Mouse (Mus musculus) lung, adult 2 months (tissue): ENCODE data around the gene Mphosph9. TPM values are rescaled to one million over a fixed set of nuclear protein-coding genes. Genes with fewer than 3 reads are reported as not detected.
"Not testable (repeated sequence)": the region's sequence is repeated elsewhere in the genome, so short reads cannot be mapped to it uniquely, and the experiment has no call there.

Experiments
- DNase-seq: peaks from one replicate; pipeline ENCODE4 v3.0.0; 2022
- H3K4me1 ChIP-seq: fragments of 200-500 bp; 2 replicates; pipeline ENCODE4 v1.6.1; 2011; ENCODE audit warnings: low read length; ENCODE audit not compliant: control insufficient read depth, insufficient read depth
- H3K4me3 ChIP-seq: fragments of 200-500 bp; replicated peaks from 2 replicates; pipeline ENCODE3; 2011; ENCODE audit warnings: low read depth, mild to moderate bottlenecking, control low read depth, low read length; ENCODE audit errors: extremely low read depth
- CTCF ChIP-seq: fragments of 200-500 bp; IDR thresholded peaks from 2 replicates; pipeline ENCODE4 v1.5.1; 2011; ENCODE audit warnings: mild to moderate bottlenecking, low read length, control low read depth; ENCODE audit not compliant: insufficient read depth
- POLR2A ChIP-seq: fragments of 200-500 bp; IDR thresholded peaks from 2 replicates; pipeline ENCODE4 v1.6.1; 2011; ENCODE audit warnings: low read depth, mild to moderate bottlenecking, control low read depth, low read length, borderline replicate concordance; ENCODE audit errors: extremely low read depth
- WGBS: fragments of 180-500 bp; shearing (Covaris S2); methylation state at CpG from one replicate; pipeline ENCODE4 v1.1.7; 2018; 5-methylcytosine and 5-hydroxymethylcytosine counted together
- polyA plus RNA-seq: library from polyadenylated mRNA; depleted of rRNA; stranded (reverse); fragments of >200 nt; gene quantifications from 2 replicates; pipeline ENCODE4 v1.2.3, GENCODE M21; 2012

The Mphosph9 gene
- polyA plus RNA-seq, 1 experiment, result 3.3 TPM

DNA sequence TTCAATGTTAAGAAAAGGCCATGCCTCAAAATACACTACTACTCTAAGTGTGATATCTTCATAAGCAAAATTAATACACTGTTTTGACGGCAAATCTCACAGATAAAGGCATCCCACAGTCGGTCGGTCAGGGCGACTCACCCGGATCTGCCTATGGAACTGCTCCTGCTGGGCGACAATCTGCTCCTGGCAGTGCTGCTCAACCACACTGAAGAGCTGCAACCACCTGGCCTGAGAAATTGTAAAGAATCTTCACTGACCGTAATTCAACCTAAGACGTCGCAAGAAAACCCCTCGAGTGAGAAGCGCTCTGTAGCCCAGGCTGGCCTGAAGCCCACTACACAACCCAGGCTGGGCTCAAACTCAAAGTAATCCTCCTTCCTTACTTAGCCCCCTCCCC is 11.8 kb downstream of the Mphosph9 start:
- TF ChIP-seq CTCF, result no peak
- no peak for TF ChIP-seq POLR2A
- DNase-seq, result no peak
- Histone ChIP-seq H3K4me1 (no peaks in the 10 kb centered on the region), H3K4me3 (no peak overlapping the region)
- 94% methylated on average over 11 of the region's 11 CpGs for WGBS

GRCm38 (mm10) chr5:124315498-124315897 is 12.3 kb downstream of the Mphosph9 start:
- 94% methylated on average over 9 of the region's 9 CpGs for WGBS
- TF ChIP-seq CTCF, result no peak
- TF ChIP-seq POLR2A, result no peak
- no peak for DNase-seq
- H3K4me3 ChIP-seq, result no peak overlapping the region
- no peaks in the 10 kb centered on the region for H3K4me1 ChIP-seq

DNA sequence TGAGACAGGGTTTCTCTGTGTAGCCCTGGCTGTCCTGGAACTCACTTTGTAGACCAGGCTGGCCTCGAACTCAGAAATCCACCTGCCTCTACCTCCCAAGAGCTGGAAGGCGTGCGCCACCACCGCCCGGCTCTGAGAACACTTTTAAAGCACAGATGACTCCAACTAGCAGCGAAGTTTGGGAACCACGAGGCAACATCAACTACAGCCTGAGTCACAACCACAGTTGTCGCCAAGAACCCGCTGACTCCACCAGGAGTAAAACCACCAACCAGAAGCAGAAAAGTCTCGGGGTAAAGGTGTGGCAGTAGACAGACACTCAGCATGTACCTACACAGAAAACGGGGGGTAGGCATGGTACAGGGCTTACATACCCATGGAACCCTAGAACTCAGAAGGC is 17.7 kb downstream of the Mphosph9 start:
- DNase-seq, result no peak
- WGBS, result 92% methylated on average over 11 of the region's 11 CpGs
- no peaks in the 10 kb centered on the region for H3K4me1 ChIP-seq
- TF ChIP-seq CTCF (no peak), POLR2A (no peak)
- no peak overlapping the region for H3K4me3 ChIP-seq

DNA sequence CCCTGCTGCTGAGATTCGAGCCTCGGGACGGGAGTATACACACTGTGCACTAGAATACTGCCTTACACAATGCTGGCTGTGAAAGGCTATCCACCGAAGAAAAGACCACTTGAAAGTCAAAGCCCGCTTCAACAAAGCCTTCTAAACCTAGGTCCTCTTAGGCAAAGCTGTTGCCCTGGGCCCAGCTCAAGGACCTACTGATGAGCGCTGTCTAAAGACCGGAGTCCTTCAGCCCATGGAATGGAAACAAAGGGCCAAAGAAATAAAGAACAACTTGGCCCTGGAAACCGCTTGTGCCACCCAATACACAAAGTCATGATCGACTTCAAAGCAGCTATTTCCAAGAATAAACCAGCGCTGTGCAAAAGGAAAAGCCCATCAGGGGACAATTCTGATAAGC is 18.6 kb downstream of the Mphosph9 start:
- no peak for DNase-seq
- WGBS, result 84% methylated on average over 10 of the region's 10 CpGs
- no peak for TF ChIP-seq CTCF
- TF ChIP-seq POLR2A, result no peak

DNA sequence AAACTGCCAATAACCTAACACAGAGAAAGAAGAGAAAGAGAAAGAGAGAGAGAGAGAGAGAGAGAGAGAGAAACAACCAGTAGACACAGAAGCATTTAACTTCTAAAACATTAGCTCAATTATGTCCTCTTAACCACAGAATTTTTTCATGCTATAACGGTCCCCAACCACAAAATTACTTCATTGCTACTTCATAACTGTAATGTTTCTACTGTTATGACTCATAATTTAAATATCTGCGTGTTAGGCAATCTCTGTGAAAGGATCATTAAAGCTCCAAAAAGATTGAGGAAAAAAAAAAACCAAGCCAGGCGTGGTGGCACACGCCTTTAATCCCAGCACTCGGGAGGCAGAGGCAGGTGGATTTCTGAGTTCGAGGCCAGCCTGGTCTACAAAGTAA is 24.9 kb downstream of the Mphosph9 start:
- WGBS, result 71% methylated on average over 6 of the region's 6 CpGs
- H3K4me1 ChIP-seq, DNase-seq, H3K4me3 ChIP-seq: not testable (repeated sequence)

More for the DNA sequence above, 18.6 kb downstream of the Mphosph9 start:
- Histone ChIP-seq H3K4me1 (no peaks in the 10 kb centered on the region), H3K4me3 (no peak overlapping the region)

DNA sequence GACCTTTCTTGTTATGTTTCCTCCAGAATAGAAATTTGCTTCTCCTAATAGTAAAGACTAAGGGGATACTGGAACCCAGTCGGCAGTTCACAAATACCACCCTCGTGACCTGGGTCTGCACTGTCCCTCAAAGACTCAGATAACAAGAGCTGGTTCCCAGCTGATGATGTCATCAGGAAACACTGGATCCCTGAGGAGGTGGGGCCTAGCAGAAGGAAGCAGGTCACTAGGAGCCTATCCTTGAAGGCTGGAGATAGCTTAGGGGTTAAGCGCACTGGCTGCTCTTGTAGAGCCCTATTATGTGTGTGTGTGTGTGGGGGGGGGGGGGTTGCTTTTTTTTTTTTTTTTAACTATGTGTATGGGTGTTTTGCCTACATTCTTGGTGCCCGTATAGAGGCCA is 27.6 kb downstream of the Mphosph9 start:
- H3K4me3 ChIP-seq, result no peak overlapping the region
- DNase-seq, result no peak
- TF ChIP-seq CTCF (no peak), POLR2A (no peak)
- WGBS, result 73% methylated on average over 4 of the region's 4 CpGs
- no peaks in the 10 kb centered on the region for H3K4me1 ChIP-seq

- peak; percentile 74 for TF ChIP-seq CTCF
- 51% methylated on average over 4 of the region's 4 CpGs for WGBS
- not testable (repeated sequence) for H3K4me1 ChIP-seq, DNase-seq, H3K4me3 ChIP-seq
These were observed 28.5 kb downstream of the Mphosph9 start for GRCm38 (mm10) chr5:124299307-124299706.

GRCm38 (mm10) chr5:124296475-124296874 is 31.3 kb downstream of the Mphosph9 start:
- no peak overlapping the region for H3K4me3 ChIP-seq
- DNase-seq, result no peak
- no peaks in the 10 kb centered on the region for H3K4me1 ChIP-seq
- 90% methylated on average over 4 of the region's 4 CpGs for WGBS
- TF ChIP-seq CTCF, result no peak
- no peak for TF ChIP-seq POLR2A

GRCm38 (mm10) chr5:124293967-124294366 is 33.8 kb downstream of the Mphosph9 start:
- TF ChIP-seq CTCF (no peak), POLR2A (no peak)
- no peak for DNase-seq
- no peaks in the 10 kb centered on the region for H3K4me1 ChIP-seq
- no peak overlapping the region for H3K4me3 ChIP-seq
- WGBS, result 93% methylated on average over 5 of the region's 5 CpGs

DNA sequence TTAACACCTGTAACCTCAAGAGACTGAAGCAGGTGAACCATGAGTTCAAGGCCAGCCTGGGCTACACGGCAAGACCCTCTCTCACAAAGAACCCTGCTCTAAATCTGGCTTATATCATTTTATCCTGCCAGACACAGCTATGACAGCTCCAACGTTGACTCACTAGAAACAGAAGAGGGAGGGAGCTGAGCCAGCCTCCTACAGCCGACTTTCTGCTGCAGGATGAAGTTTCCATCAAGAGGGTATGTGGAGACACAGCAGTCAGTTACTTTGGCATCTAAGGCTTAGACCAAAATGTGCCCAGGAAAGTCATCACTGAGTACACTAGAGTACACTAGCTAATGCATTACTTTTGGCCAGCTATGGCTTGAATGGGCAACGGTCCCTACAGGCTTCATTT is 37.6 kb downstream of the Mphosph9 start:
- no peak for DNase-seq
- H3K4me1 ChIP-seq, result no peaks in the 10 kb centered on the region
- TF ChIP-seq POLR2A (no peak), CTCF (no peak)
- 82% methylated on average over 4 of the region's 4 CpGs for WGBS
- no peak overlapping the region for H3K4me3 ChIP-seq
